Mouse (Mus musculus) thymus, adult 2 months (tissue): ENCODE measurements around the gene Gm20388. TPM values are rescaled to one million over a fixed set of nuclear protein-coding genes. Genes with fewer than 3 reads are reported as not detected.

ENCODE experiments used
- DNase-seq: peaks from one replicate; pipeline ENCODE4 v3.0.0; 2021
- H3K27ac ChIP-seq: fragments of 200-500 bp; 2 replicates; pipeline ENCODE4 v1.5.1; 2012; ENCODE audit warnings: low read length, control low read depth; ENCODE audit not compliant: control insufficient read depth, insufficient read depth
- H3K27me3 ChIP-seq: fragments of 200-500 bp; 2 replicates; pipeline ENCODE4 v1.6.1; 2012; ENCODE audit warnings: mild to moderate bottlenecking, low read length, moderate library complexity, mixed read lengths; ENCODE audit not compliant: control insufficient read depth, insufficient read depth
- H3K36me3 ChIP-seq: fragments of 200-500 bp; 2 replicates; pipeline ENCODE4 v1.6.1; 2012; ENCODE audit warnings: mild to moderate bottlenecking, low read length, moderate library complexity; ENCODE audit not compliant: control insufficient read depth, insufficient read depth
- H3K4me1 ChIP-seq: fragments of 200-500 bp; replicated peaks from 2 replicates; pipeline ENCODE4 v1.6.1; 2012; ENCODE audit warnings: low read length; ENCODE audit not compliant: control insufficient read depth, insufficient read depth
- H3K4me3 ChIP-seq: fragments of 200-500 bp; 2 replicates; pipeline ENCODE4 v1.5.1; 2012; ENCODE audit warnings: mild to moderate bottlenecking, low read length, control low read depth, moderate library complexity; ENCODE audit not compliant: control insufficient read depth, insufficient read depth
- CTCF ChIP-seq: fragments of 200-500 bp; IDR thresholded peaks from 2 replicates; pipeline ENCODE4 v1.5.1; 2012; ENCODE audit warnings: mild to moderate bottlenecking, control low read depth, low read length, moderate library complexity, borderline replicate concordance; ENCODE audit not compliant: control insufficient read depth, poor library complexity, insufficient read depth; ENCODE audit errors: extremely low read depth
- POLR2A ChIP-seq: fragments of 200-500 bp; IDR thresholded peaks from 2 replicates; pipeline ENCODE4 v1.6.1; 2012; ENCODE audit warnings: mild to moderate bottlenecking, low read length, control low read depth, moderate library complexity; ENCODE audit not compliant: control insufficient read depth, poor library complexity, insufficient read depth; ENCODE audit errors: extremely low read depth
- WGBS: fragments of 180-500 bp; shearing (Covaris S2); methylation state at CpG from one replicate; pipeline ENCODE4 v1.1.7; 2018; 5-methylcytosine and 5-hydroxymethylcytosine counted together
- polyA plus RNA-seq: library from polyadenylated mRNA; depleted of rRNA; stranded (reverse); fragments of >200 nt; gene quantifications from 2 replicates; pipeline ENCODE4 v1.2.3, GENCODE M21; 2012

Gm20388 gene
- polyA plus RNA-seq, 1 experiment = 103 TPM

DNA sequence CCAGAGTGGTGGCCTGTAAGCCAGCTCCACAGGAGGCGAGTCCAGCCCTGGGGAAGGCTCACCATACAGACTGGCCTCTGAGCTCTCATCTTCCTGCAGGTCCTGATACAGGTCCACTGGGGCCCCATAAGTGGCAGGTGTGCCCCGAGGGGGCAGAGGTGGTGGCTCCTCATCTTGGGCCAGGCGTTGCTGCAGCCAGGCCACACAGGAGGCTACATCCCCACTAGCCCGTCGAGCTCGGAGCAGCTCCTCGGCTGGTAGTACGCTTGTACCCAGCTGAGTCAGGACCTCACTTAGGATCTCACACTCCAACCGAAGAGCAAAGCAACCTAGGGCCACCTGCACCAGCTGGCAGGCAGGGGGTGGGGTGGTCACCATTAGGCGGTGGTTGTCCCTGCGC lies 3323.1 kb downstream of the Gm20388 start:
- TF ChIP-seq POLR2A (no peak), CTCF (no peak)
- H3K36me3 ChIP-seq = no peaks in the 10 kb centered on the region
- no peak for DNase-seq
- H3K27ac ChIP-seq = no peak overlapping the region
- no peaks in the 10 kb centered on the region for H3K27me3 ChIP-seq
- no peak overlapping the region for H3K4me3 ChIP-seq
- peaks cover 15% of the 10 kb centered on the region for H3K4me1 ChIP-seq
- WGBS = 92% methylated on average over 11 of the region's 11 CpGs

- no peaks in the 10 kb centered on the region for H3K27me3 ChIP-seq
- no peak overlapping the region for H3K27ac ChIP-seq
- 40% methylated on average over 13 of the region's 13 CpGs for WGBS
- TF ChIP-seq CTCF (no peak), POLR2A (no peak)
- peaks cover 15% of the 10 kb centered on the region for H3K4me1 ChIP-seq
- no peaks in the 10 kb centered on the region for H3K36me3 ChIP-seq
- DNase-seq = no peak
- peak overlapping the region; percentile 87 for H3K4me3 ChIP-seq
Measured at GRCm38 (mm10) chr8:123234918-123235519, 3324.4 kb downstream of the Gm20388 start.

DNA sequence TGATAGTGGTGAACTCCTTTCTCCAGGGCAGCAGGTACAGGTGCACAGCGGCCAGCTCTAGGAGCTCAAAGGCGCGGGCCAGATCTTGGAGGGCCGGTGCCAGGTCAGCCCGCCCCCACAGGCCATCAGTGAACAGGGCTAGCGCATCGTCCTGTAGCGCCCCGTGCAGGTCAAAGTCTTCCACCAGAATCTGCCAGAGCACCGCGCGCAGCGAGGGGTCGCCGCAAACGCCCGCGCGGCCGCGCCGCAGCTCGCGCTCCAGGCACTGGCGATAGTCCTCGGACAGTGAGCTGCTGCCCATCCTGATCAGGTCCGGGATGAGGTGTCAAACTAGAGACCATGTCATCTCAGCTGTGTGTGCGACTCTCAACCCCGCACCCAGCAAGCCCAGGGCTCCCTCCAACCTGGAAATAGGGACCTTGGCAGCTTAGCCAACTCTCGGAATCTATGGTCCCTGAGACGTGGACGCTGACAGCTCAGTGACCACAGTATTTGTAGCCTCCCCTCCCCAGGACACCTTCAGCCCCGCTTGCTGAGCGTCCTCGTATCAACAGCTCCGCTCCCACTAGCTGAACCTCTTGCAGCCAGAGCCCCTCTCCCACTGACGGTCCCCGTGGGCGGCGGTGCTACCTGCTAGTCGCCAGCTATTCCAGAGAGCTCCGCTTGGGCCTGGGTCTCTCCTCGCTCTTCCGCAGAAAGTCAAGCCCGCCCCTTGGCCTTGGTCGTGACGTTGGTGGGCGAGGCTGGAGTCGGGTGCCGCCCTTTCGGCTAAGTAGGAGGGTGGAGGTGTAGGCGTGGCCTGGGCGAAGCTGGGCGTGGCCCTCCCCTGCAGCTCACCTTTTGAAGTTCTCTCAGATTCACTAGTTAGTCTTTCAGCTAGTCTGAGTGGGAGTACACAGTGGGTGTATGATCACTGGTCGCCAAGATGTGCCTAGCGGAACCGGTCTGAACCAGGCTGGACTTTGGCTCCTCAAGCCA lies 3325.2 kb downstream of the Gm20388 start, which contains the start of gene Spata2l:
Gene Spata2l, minus strand, starts transcription at position 714 of the 978 bp plus-strand sequence.
- peak within 1 kb of the TSS; percentile 87 for H3K4me3 ChIP-seq
- WGBS = 1% methylated on average over 57 of the region's 57 CpGs
- H3K27ac ChIP-seq = no peak within 1 kb of the TSS
- no peaks in the 10 kb centered on the region for H3K27me3 ChIP-seq
- no peaks in the 10 kb centered on the region for H3K36me3 ChIP-seq
- peak; percentile 96 for DNase-seq
- peak; percentile 70 for TF ChIP-seq POLR2A
- peak; percentile 35; the same call in 1 of the 2 replicates for TF ChIP-seq CTCF
- H3K4me1 ChIP-seq = peaks cover 15% of the 10 kb centered on the region

DNA sequence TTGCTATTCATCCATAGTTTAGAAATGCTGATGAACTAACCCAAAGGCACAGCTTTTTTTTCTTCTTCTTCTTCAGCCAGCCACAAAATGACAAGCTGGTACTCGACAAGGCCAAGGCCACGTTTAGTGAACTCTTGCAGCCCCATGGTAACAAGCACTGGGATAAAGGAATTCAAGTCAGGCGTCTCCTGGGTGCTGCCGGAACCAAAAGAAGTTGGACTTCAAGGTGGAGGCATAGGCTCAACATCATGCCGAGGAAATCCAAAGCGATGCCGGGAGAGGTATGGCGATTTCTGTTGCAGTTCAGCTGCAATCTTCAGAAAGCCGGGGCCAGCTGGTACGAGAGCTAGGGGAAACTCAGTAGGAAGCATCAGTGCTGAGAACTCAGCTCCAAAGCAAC lies 3328.8 kb downstream of the Gm20388 start:
- no peak overlapping the region for H3K4me3 ChIP-seq
- WGBS = 91% methylated on average over 10 of the region's 10 CpGs
- TF ChIP-seq CTCF = no peak
- TF ChIP-seq POLR2A = no peak
- peaks cover 15% of the 10 kb centered on the region for H3K4me1 ChIP-seq
- no peak for DNase-seq
- H3K27me3 ChIP-seq = no peaks in the 10 kb centered on the region
- H3K36me3 ChIP-seq = no peaks in the 10 kb centered on the region
- no peak overlapping the region for H3K27ac ChIP-seq

- Histone ChIP-seq H3K4me3 (no peak overlapping the region), H3K27me3 (no peaks in the 10 kb centered on the region), H3K36me3 (peaks cover 11% of the 10 kb centered on the region), H3K4me1 (no peaks in the 10 kb centered on the region), H3K27ac (no peak overlapping the region)
- no peak for DNase-seq
- TF ChIP-seq POLR2A (no peak), CTCF (no peak)
- WGBS = 92% methylated on average over 7 of the region's 7 CpGs
Measured at GRCm38 (mm10) chr8:123242107-123242923, 3331.7 kb downstream of the Gm20388 start.

DNA sequence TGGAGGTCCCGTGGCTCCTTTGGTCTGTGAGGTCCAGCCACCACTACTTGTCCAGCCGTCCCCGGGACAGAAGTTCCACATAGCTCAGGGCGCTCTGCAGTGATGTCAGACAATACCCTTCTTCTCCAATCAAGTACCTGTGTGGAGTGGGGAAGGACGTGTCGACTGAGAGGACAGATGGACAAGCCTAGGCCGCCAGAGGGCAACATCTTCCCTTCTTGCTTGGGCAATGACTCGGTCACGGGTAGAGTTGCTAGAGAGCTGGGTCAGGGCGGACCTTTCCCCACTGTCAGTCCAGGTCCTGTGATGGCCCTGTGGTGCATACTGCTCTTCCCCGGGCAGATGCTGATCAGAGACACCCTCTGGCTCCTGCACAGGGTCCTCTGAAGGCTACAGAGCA lies 3332.4 kb downstream of the Gm20388 start:
- H3K36me3 ChIP-seq = peaks cover 19% of the 10 kb centered on the region

More for the DNA sequence above, 3332.4 kb downstream of the Gm20388 start:
- 91% methylated on average over 11 of the region's 11 CpGs for WGBS
- no peak for DNase-seq
- no peaks in the 10 kb centered on the region for H3K4me1 ChIP-seq
- no peak overlapping the region for H3K27ac ChIP-seq
- TF ChIP-seq CTCF (no peak), POLR2A (no peak)
- no peak overlapping the region for H3K4me3 ChIP-seq
- no peaks in the 10 kb centered on the region for H3K27me3 ChIP-seq
